In genomic region chr15:96253827-96254226, GRCm38 (mm10) we compare ENCODE assay signal across 8 mouse cellular contexts. TPM values are rescaled to one million over a fixed set of nuclear protein-coding genes. Genes with fewer than 3 reads are reported as not detected.
DNase-seq lines count a peak whose midpoint lies in the region; ATAC-seq and TF ChIP-seq lines count a peak whose summit lies in the region.

No protein-coding gene starts in this region.

- peaks cover 9% of the 10 kb centered on the region; the same call in 1 of the 2 replicates for H3K4me1 ChIP-seq in kidney, adult 2 months (ENCODE audit: control insufficient read depth, insufficient read depth, low read length)
- H3K4me1 ChIP-seq in embryonic facial prominence, embryonic 11.5 days (ENCODE audit: control insufficient read depth, insufficient read depth, low read length), result no peaks in the 10 kb centered on the region
- no peaks in the 10 kb centered on the region for H3K4me1 ChIP-seq in intestine, embryonic 16.5 days (ENCODE audit: control insufficient read depth, insufficient read depth, low read length)
- H3K4me1 ChIP-seq in midbrain, embryonic 15.5 days, result peaks cover 13% of the 10 kb centered on the region

- TF ChIP-seq CTCF in kidney, adult 2 months (conservative IDR thresholded peaks at IDR 0.05; ENCODE audit: insufficient read depth, insufficient read length, low read depth, low read length), result no peak

- H3K4me2 ChIP-seq in embryonic facial prominence, embryonic 11.5 days (ENCODE audit: low read depth, low read length), result peak overlapping the region; percentile 37
- H3K4me2 ChIP-seq in intestine, embryonic 16.5 days (ENCODE audit: low read depth, low read length), result peak overlapping the region; percentile 58
- peak overlapping the region; percentile 60 for H3K4me2 ChIP-seq in midbrain, embryonic 15.5 days

- WGBS in kidney, adult 2 months, result 1% methylated on average over 7 of the region's 7 CpGs
- 3% methylated on average over 7 of the region's 7 CpGs for WGBS in embryonic facial prominence, embryonic 11.5 days
- WGBS in intestine, embryonic 16.5 days, result 2% methylated on average over 7 of the region's 7 CpGs
- 3% methylated on average over 7 of the region's 7 CpGs for WGBS in midbrain, embryonic 15.5 days

- no peaks in the 10 kb centered on the region for H3K27me3 ChIP-seq in kidney, adult 2 months (replicated peaks; ENCODE audit: control insufficient read depth, insufficient read depth, low read length)
- H3K27me3 ChIP-seq in embryonic facial prominence, embryonic 11.5 days (ENCODE audit: control insufficient read depth, insufficient read depth, low read length), result no peaks in the 10 kb centered on the region
- no peaks in the 10 kb centered on the region for H3K27me3 ChIP-seq in intestine, embryonic 16.5 days (replicated peaks; ENCODE audit: control insufficient read depth, insufficient read depth, low read length)
- H3K27me3 ChIP-seq in midbrain, embryonic 15.5 days (replicated peaks), result no peaks in the 10 kb centered on the region

- H3K9ac ChIP-seq in embryonic facial prominence, embryonic 11.5 days (replicated peaks; ENCODE audit: low read length), result peak overlapping the region; percentile 2; the same call in 1 of the 2 replicates
- peak overlapping the region; percentile 14; the same call in 1 of the 2 replicates for H3K9ac ChIP-seq in intestine, embryonic 16.5 days (ENCODE audit: low read depth, low read length)
- no peak overlapping the region for H3K9ac ChIP-seq in midbrain, embryonic 15.5 days

- intact Hi-C loops in gastrocnemius, postnatal 14 days (cut with DNase I; ENCODE audit: low total_unique reads), result no loop called here

- DNase-seq in kidney, adult 2 months, result peak; percentile 22
- no peak for DNase-seq in kidney, adult 8-10 months
- peak; percentile 27 for DNase-seq in embryonic facial prominence, embryonic 11.5 days (ENCODE audit: low spot score)
- no peak for DNase-seq in urinary bladder, postnatal 10 days (ENCODE audit: low spot score)
- no peak for DNase-seq in right cerebral cortex, postnatal 10 days (ENCODE audit: low spot score in 2 of 2)
- no peak for DNase-seq in gastrocnemius, postnatal 14 days

- no peak for ATAC-seq in embryonic facial prominence, embryonic 11.5 days (replicated peaks; ENCODE audit: insufficient number of reproducible peaks, low FRiP score, low TSS enrichment, low read depth)
- ATAC-seq in intestine, embryonic 16.5 days, result peak; percentile 65
- no peak for ATAC-seq in midbrain, embryonic 15.5 days (replicated peaks)

- peak overlapping the region; percentile 4; the same call in 1 of the 2 replicates for H3K4me3 ChIP-seq in kidney, adult 2 months (ENCODE audit: insufficient read depth, low read depth, low read length)
- peak overlapping the region; percentile 17; the same call in 1 of the 2 replicates for H3K4me3 ChIP-seq in embryonic facial prominence, embryonic 11.5 days (ENCODE audit: low read depth, low read length)
- H3K4me3 ChIP-seq in intestine, embryonic 16.5 days (ENCODE audit: low read length), result peak overlapping the region; percentile 18
- peak overlapping the region; percentile 30 for H3K4me3 ChIP-seq in midbrain, embryonic 15.5 days

- no peaks in the 10 kb centered on the region for H3K36me3 ChIP-seq in kidney, adult 2 months (ENCODE audit: control insufficient read depth, insufficient read depth, low read length)
- H3K36me3 ChIP-seq in embryonic facial prominence, embryonic 11.5 days (replicated peaks; ENCODE audit: control insufficient read depth, insufficient read depth, low read depth, low read length), result no peaks in the 10 kb centered on the region
- H3K36me3 ChIP-seq in intestine, embryonic 16.5 days (ENCODE audit: control insufficient read depth, insufficient read depth, low read length), result no peaks in the 10 kb centered on the region
- no peaks in the 10 kb centered on the region for H3K36me3 ChIP-seq in midbrain, embryonic 15.5 days (replicated peaks)

- TF ChIP-seq POLR2A in kidney, adult 2 months (IDR thresholded peaks at IDR 0.05; ENCODE audit: low read depth, low read length), result no peak

- H3K9me3 ChIP-seq in embryonic facial prominence, embryonic 11.5 days (replicated peaks; ENCODE audit: control insufficient read depth, low read length), result no peaks in the 10 kb centered on the region
- H3K9me3 ChIP-seq in intestine, embryonic 16.5 days (ENCODE audit: control insufficient read depth, low read length), result no peaks in the 10 kb centered on the region
- H3K9me3 ChIP-seq in midbrain, embryonic 15.5 days, result no peaks in the 10 kb centered on the region

- H3K27ac ChIP-seq in kidney, adult 2 months (ENCODE audit: insufficient read depth, low read depth, low read length), result no peak overlapping the region
- no peak overlapping the region for H3K27ac ChIP-seq in embryonic facial prominence, embryonic 11.5 days (replicated peaks; ENCODE audit: low read depth, low read length)
- no peak overlapping the region for H3K27ac ChIP-seq in intestine, embryonic 16.5 days (ENCODE audit: low read length)
- no peak overlapping the region for H3K27ac ChIP-seq in midbrain, embryonic 15.5 days

RNA-seq across cellular contexts. Expression of gene Arid2, which starts 33.5 kb away (rescaled TPM):
- 11.5 and 11.8 TPM in 2 replicates for polyA plus RNA-seq in kidney, adult 2 months (2012; rRNA removed)
- 35.5 and 39.3 TPM in 2 replicates for polyA plus RNA-seq in embryonic facial prominence, embryonic 11.5 days (2014; fragmentation: Nextera tagmentation; extraction: Ambion mirVana)
- polyA plus RNA-seq in intestine, embryonic 16.5 days (2015; fragmentation: Nextera tagmentation; extraction: Ambion mirVana), result 12.4 and 12.6 TPM in 2 replicates
- 21.1 and 22.9 TPM in 2 replicates for polyA plus RNA-seq in midbrain, embryonic 15.5 days (2015; fragmentation: Nextera tagmentation; extraction: Ambion mirVana)
- 10 to 100 TPM; 19.0 to 20.3 TPM for total RNA-seq in gastrocnemius, postnatal 14 days (2021)

Comparison
In these comparisons a context has a peak if more than half of its experiments do, and no peak if none do; other contexts are left out.
1. DNase-seq: peak in kidney, adult 2 months (single experiment) and embryonic facial prominence, embryonic 11.5 days (single experiment); none in kidney, adult 8-10 months (0 of 2), urinary bladder, postnatal 10 days (single experiment), right cerebral cortex, postnatal 10 days (0 of 2) and gastrocnemius, postnatal 14 days (single experiment).
2. Peak in every context shown above with its lines, with median percentiles within 50 percentile points of each other: H3K4me3 ChIP-seq and H3K4me2 ChIP-seq.